Mouse (Mus musculus): ENCODE data around the gene Gm20388. TPM values are rescaled to one million over a fixed set of nuclear protein-coding genes. Genes with fewer than 3 reads are reported as not detected.
"Not testable (repeated sequence)": the region's sequence is repeated elsewhere in the genome, so short reads cannot be mapped to it uniquely, and the experiment has no call there.

Gm20388 gene
- polyA plus RNA-seq, 2 experiments, result 8.5 TPM; not detected in 1

DNA sequence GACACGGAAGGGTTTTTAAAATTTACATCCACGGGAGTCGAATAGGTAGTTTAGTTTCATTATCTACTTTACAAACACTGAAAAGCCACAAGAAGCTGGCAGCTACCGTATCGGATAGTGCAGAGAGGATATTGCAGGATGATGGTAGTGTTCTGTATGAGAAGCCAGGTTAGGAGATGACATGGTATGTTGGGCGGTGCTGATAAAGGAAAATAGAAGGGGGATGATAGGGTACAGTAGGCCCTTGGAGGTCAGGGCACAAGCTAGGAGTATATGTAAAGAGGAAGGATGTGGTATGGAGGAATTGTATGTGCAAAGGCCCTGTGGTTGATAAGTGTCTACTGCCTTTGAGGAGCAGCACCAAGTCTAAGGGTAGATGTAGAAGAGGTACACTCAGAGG lies 3543.9 kb downstream of the Gm20388 start:
- no peak overlapping the region for H3K4me3 ChIP-seq (ENCODE audit: insufficient read depth in 1 of 2, low read depth in 2 of 2, low read length in 2 of 2)
- peaks cover 0 to 6% of the 10 kb centered on the region in 2 experiments; a peak in 1 of 4 replicates for H3K4me1 ChIP-seq (replicated peaks; ENCODE audit: control insufficient read depth in 2 of 2, insufficient read depth in 2 of 2, low read length in 1 of 2)
- WGBS (ENCODE audit: insufficient replicate concordance), result 43% methylated on average over 6 of the region's 6 CpGs
- no peaks in the 10 kb centered on the region; the same call in 1 of the 2 replicates for H3K36me3 ChIP-seq (replicated peaks; ENCODE audit: control insufficient read depth, insufficient read depth, low read depth)
- H3K9me3 ChIP-seq (ENCODE audit: control insufficient read depth, low read length), result no peaks in the 10 kb centered on the region
- H3K27me3 ChIP-seq (ENCODE audit: control insufficient read depth, insufficient read depth, low read length), result no peaks in the 10 kb centered on the region
- TF ChIP-seq EP300 (IDR thresholded peaks at IDR 0.05; ENCODE audit: low read depth) (no peak), CTCF (IDR thresholded peaks at IDR 0.05; ENCODE audit: low read depth) (no peak)
- no peak overlapping the region for H3K27ac ChIP-seq
- DNase-seq (ENCODE audit: low read depth in 3 of 3, low spot score in 3 of 3) (no peak), ATAC-seq (ENCODE audit: insufficient read depth) (0 out of 2 replicates have a peak, but pooled peaks have one; percentile 8)
- no peak overlapping the region for H3K4me2 ChIP-seq (ENCODE audit: low read depth)
- H3K9ac ChIP-seq (replicated peaks), result no peak overlapping the region

DNA sequence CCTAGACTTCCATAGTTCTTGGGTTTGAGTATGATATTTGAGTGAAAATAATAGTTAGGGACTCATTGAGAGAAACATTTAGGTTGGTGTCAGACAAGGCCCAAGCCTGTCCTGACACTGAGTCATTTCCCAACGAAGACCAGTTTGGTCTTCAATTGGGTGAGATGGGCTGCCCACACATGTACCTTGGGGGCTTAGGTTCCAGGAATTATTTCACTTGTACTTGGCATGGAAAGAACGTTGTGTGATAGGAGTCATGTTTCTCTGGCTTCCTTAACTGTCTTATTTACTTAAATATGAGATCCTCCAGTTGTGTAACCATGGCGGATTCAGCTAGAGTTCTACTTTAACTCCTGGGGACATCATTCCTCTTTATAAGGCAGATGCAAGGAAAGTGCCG lies 3553.0 kb downstream of the Gm20388 start:
- DNase-seq (ENCODE audit: low read depth in 3 of 3, low spot score in 3 of 3), result no peak
- Histone ChIP-seq H3K27me3 (ENCODE audit: control insufficient read depth, insufficient read depth, low read length) (no peaks in the 10 kb centered on the region), H3K9ac (replicated peaks) (no peak overlapping the region), H3K9me3 (ENCODE audit: control insufficient read depth, low read length) (no peaks in the 10 kb centered on the region), H3K4me2 (ENCODE audit: low read depth) (no peak overlapping the region), H3K4me3 (ENCODE audit: insufficient read depth in 1 of 2, low read depth in 2 of 2, low read length in 2 of 2) (no peak overlapping the region), H3K36me3 (replicated peaks; ENCODE audit: control insufficient read depth, insufficient read depth, low read depth) (no peaks in the 10 kb centered on the region), H3K4me1 (replicated peaks; ENCODE audit: control insufficient read depth in 2 of 2, insufficient read depth in 2 of 2, low read length in 1 of 2) (0 out of 4 replicates have a peak, but pooled peaks cover 0 to 3% of the 10 kb centered on the region in 2 experiments), H3K27ac (no peak overlapping the region)
- TF ChIP-seq CTCF (IDR thresholded peaks at IDR 0.05; ENCODE audit: low read depth) (no peak), EP300 (IDR thresholded peaks at IDR 0.05; ENCODE audit: low read depth) (no peak)
- WGBS (ENCODE audit: insufficient replicate concordance), result 77% methylated on average over 4 of the region's 4 CpGs
- no peak for ATAC-seq (ENCODE audit: insufficient read depth)

- Histone ChIP-seq H3K36me3 (replicated peaks; ENCODE audit: control insufficient read depth, insufficient read depth, low read depth) (no peaks in the 10 kb centered on the region), H3K4me1 (replicated peaks; ENCODE audit: control insufficient read depth in 2 of 2, insufficient read depth in 2 of 2, low read length in 1 of 2) (0 out of 4 replicates have a peak, but pooled peaks cover 0 to 2% of the 10 kb centered on the region in 2 experiments), H3K4me3 (ENCODE audit: insufficient read depth in 1 of 2, low read depth in 2 of 2, low read length in 2 of 2) (no peak overlapping the region), H3K9ac (replicated peaks) (no peak overlapping the region), H3K27me3 (ENCODE audit: control insufficient read depth, insufficient read depth, low read length) (no peaks in the 10 kb centered on the region), H3K27ac (no peak overlapping the region), H3K4me2 (ENCODE audit: low read depth) (no peak overlapping the region), H3K9me3 (ENCODE audit: control insufficient read depth, low read length) (no peaks in the 10 kb centered on the region)
- TF ChIP-seq EP300 (IDR thresholded peaks at IDR 0.05; ENCODE audit: low read depth) (no peak), CTCF (IDR thresholded peaks at IDR 0.05; ENCODE audit: low read depth) (no peak)
- no peak for ATAC-seq (ENCODE audit: insufficient read depth)
- no peak for DNase-seq (ENCODE audit: low read depth in 3 of 3, low spot score in 3 of 3)
- WGBS (ENCODE audit: insufficient replicate concordance), result 45% methylated on average over 3 of the region's 3 CpGs
Observed at GRCm38 (mm10) chr8:123467476-123467875, 3556.8 kb downstream of the Gm20388 start.

GRCm38 (mm10) chr8:123472991-123473390 lies 3562.3 kb downstream of the Gm20388 start:
- WGBS (ENCODE audit: insufficient replicate concordance), result 63% methylated on average over 6 of the region's 6 CpGs

DNA sequence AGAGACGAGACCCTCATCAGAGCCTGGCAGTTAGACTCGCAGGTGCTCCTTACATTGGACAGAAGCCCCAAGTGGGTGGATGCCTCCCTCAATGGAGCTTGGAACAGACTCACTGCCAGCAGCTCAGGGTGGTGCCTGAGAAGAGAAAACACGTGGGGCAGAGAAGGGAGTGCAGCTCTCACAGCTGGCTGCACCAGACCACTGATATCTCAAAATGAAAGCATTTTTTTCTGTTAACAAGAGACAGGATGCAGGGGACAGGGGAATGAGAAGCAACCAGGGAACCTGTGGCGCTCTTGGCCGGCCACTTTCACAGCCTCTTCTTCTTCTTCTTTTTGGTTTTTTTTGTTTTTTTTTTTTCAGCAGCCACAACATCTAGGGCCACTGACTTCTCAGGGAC lies 3563.9 kb downstream of the Gm20388 start:
- H3K27me3 ChIP-seq (ENCODE audit: control insufficient read depth, insufficient read depth, low read length); H3K4me3 ChIP-seq (ENCODE audit: insufficient read depth in 1 of 2, low read depth in 2 of 2, low read length in 2 of 2); H3K36me3 ChIP-seq (replicated peaks; ENCODE audit: control insufficient read depth, insufficient read depth, low read depth); H3K9ac ChIP-seq (replicated peaks); H3K27ac ChIP-seq; DNase-seq (ENCODE audit: low read depth in 3 of 3, low spot score in 3 of 3); H3K9me3 ChIP-seq (ENCODE audit: control insufficient read depth, low read length); ATAC-seq (ENCODE audit: insufficient read depth); H3K4me2 ChIP-seq (ENCODE audit: low read depth): not testable (repeated sequence)
- WGBS (ENCODE audit: insufficient replicate concordance), result 33% methylated on average over 5 of the region's 5 CpGs
- H3K4me1 ChIP-seq (replicated peaks; ENCODE audit: control insufficient read depth in 2 of 2, insufficient read depth in 2 of 2, low read length in 1 of 2), result peaks cover 15 to 21% of the 10 kb centered on the region in 2 experiments

More at GRCm38 (mm10) chr8:123472991-123473390, 3562.3 kb downstream of the Gm20388 start:
- H3K4me3 ChIP-seq (ENCODE audit: insufficient read depth in 1 of 2, low read depth in 2 of 2, low read length in 2 of 2); H3K9ac ChIP-seq (replicated peaks); H3K27me3 ChIP-seq (ENCODE audit: control insufficient read depth, insufficient read depth, low read length); DNase-seq (ENCODE audit: low read depth in 3 of 3, low spot score in 3 of 3); H3K9me3 ChIP-seq (ENCODE audit: control insufficient read depth, low read length); H3K4me2 ChIP-seq (ENCODE audit: low read depth); H3K27ac ChIP-seq; H3K36me3 ChIP-seq (replicated peaks; ENCODE audit: control insufficient read depth, insufficient read depth, low read depth); ATAC-seq (ENCODE audit: insufficient read depth): not testable (repeated sequence)
- peaks cover 7 to 13% of the 10 kb centered on the region in 2 experiments; a peak in 3 of 4 replicates for H3K4me1 ChIP-seq (replicated peaks; ENCODE audit: control insufficient read depth in 2 of 2, insufficient read depth in 2 of 2, low read length in 1 of 2)

All from liver, embryonic 14.5 days (tissue).